Mouse (Mus musculus) right cerebral cortex, adult 2 months (tissue): ENCODE measurements at regions not wholly inside any gene's neighbourhood (a gene's known extent, or its start where the extent isn't known, plus 50 kb on each side); places are given as distances from the start of the nearest gene placed in this dataset.
A peak's percentile ranks its signal among the peaks of the same experiment; 100 is the strongest.

ENCODE experiments used
- DNase-seq, 2 experiments: peaks; one replicate each; pipeline ENCODE4 v3.0.0; 2021 to 2022; ENCODE audit warnings: low spot score in 2 of 2

- DNase-seq, result peak; percentile 68 to 80
Measured at GRCm38 (mm10) chrX:6261469-6261868, 59.1 kb downstream of the Bmp15 start.

GRCm38 (mm10) chrX:6258523-6258922 is 62.0 kb downstream of the Bmp15 start:
- DNase-seq, result no peak

- peak in 1 of 2 experiments; percentile 7 for DNase-seq
Measured at GRCm38 (mm10) chrX:6254058-6254457, 66.5 kb downstream of the Bmp15 start.

DNA sequence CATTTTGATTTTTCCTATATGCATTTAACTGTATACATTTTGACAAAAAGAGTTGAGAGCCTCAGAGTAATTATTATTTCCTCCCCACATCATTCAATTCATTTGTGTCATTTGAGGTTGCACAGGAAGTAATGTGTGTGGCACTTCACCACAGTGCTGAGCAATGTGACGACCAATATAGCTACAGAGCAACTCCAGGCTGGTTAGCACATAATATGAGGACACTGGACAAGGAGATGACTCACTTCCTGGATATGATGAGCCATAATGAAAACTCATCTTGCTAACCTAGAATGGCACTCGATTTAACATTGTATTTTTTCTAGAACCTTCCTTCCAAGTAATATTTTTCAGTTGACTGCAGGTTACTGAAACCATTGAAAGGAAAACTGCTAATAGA is 67.6 kb downstream of the Bmp15 start:
- no peak for DNase-seq
